Mouse (Mus musculus): Measurements from ENCODE around the gene Clcf1. TPM values are rescaled to one million over a fixed set of nuclear protein-coding genes. Genes with fewer than 3 reads are reported as not detected.
A peak's percentile ranks its signal among the peaks of the same experiment; 100 is the strongest.

The Clcf1 gene
- total RNA-seq, 1 experiment, result 2.2 TPM

DNA sequence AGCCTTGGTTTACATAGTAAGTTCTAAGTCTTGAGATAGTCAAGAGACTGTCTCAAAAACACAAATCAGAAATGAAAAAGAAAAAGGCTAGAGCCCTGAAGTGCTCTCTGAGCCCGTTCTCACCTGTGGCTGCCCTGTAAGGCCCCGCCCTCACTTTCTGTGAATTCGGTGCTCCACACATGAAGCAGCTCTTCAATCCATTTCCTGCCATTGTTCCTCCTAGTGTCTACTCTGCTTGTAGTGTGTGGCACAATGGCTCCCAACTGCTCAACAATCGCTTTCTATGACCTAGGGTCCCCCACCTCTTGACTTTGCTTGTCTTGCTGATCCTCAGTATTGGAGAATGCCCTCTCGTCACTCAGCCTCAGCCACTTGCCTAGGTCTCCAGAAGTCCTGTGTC is 13.4 kb downstream of the Clcf1 start:
- TF ChIP-seq MAFK (IDR thresholded peaks at IDR 0.05; ENCODE audit: insufficient read depth, low read depth, low read length), result no peak
- no peak for DNase-seq (ENCODE audit: low read depth, low spot score)
- no peaks in the 10 kb centered on the region for H3K9me3 ChIP-seq (ENCODE audit: control insufficient read depth, insufficient read depth, low read depth, low read length)
- H3K27ac ChIP-seq (ENCODE audit: insufficient read depth, low read depth, low read length, poor library complexity, severe bottlenecking), result no peak overlapping the region
- peaks cover 2 to 9% of the 10 kb centered on the region in 2 experiments; a peak in 1 of 4 replicates for H3K4me1 ChIP-seq (ENCODE audit: control insufficient read depth in 2 of 2, insufficient read depth in 2 of 2, low read length in 2 of 2, poor library complexity in 1 of 2)
- no peak overlapping the region for H3K4me3 ChIP-seq (ENCODE audit: insufficient read depth in 1 of 2, low read depth in 1 of 2, low read length in 2 of 2, poor library complexity in 1 of 2, severe bottlenecking in 1 of 2)
- no peaks in the 10 kb centered on the region for H3K36me3 ChIP-seq (ENCODE audit: control insufficient read depth, insufficient read depth, low read length, poor library complexity, severe bottlenecking)
- no peak overlapping the region for H3K9ac ChIP-seq (ENCODE audit: insufficient read depth, low read depth, low read length, poor library complexity, severe bottlenecking)
- in situ Hi-C loops (cut with MboI; ENCODE audit: low sequenced_read_pairs in 2 of 2, unreplicated experiment in 2 of 2), result no loop called here

DNA sequence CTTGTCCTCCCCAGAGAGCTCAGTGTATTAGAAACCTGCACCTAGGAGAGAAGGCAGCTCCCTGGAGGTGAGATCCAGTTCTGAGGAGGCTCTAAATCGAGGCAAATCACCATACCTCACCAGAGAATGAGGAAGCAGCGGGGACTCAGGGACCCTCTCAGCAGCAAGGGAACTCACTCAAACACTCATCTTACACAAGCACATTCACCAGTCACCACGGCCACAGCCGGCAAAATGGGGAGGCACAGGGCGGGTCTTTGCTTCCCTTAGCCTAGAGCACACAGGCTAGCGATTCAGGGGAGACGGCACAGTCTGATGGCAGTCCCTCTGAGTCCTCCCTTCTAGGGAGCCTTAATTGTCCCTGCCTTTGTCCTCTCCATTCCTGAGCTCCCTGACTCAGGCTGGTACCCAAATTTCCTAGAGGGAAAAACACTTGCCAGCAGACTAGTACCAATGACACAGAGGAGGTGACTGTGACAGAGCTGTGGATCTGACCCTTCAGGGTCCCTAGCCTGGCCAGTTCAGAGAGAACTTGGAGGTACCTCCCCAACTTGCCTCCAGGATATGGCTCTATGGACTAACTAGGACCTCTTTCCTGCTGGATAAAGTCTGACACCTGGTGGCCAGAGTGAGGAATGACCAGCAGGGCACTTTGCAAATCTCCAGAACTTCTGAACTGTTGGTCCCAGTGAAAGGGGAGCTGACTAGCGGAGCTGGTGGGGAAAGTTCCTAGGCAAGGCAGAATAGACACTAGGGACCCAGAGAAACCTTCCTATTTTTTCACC is 14.0 kb downstream of the Clcf1 start:
- Histone ChIP-seq H3K4me3 (ENCODE audit: insufficient read depth in 1 of 2, low read depth in 1 of 2, low read length in 2 of 2, poor library complexity in 1 of 2, severe bottlenecking in 1 of 2) (no peak overlapping the region), H3K36me3 (ENCODE audit: control insufficient read depth, insufficient read depth, low read length, poor library complexity, severe bottlenecking) (no peaks in the 10 kb centered on the region), H3K9me3 (ENCODE audit: control insufficient read depth, insufficient read depth, low read depth, low read length) (no peaks in the 10 kb centered on the region), H3K4me1 (ENCODE audit: control insufficient read depth in 2 of 2, insufficient read depth in 2 of 2, low read length in 2 of 2, poor library complexity in 1 of 2) (peaks cover 2 to 9% of the 10 kb centered on the region in 2 experiments; a peak in 1 of 4 replicates), H3K27ac (ENCODE audit: insufficient read depth, low read depth, low read length, poor library complexity, severe bottlenecking) (no peak overlapping the region), H3K9ac (ENCODE audit: insufficient read depth, low read depth, low read length, poor library complexity, severe bottlenecking) (no peak overlapping the region)
- DNase-seq (ENCODE audit: low read depth, low spot score), result peak; percentile 84
- TF ChIP-seq CHD2 (IDR thresholded peaks at IDR 0.05; ENCODE audit: low read depth, low read length), result no peak
- TF ChIP-seq ZC3H11A (IDR thresholded peaks at IDR 0.05; ENCODE audit: borderline replicate concordance, low read depth, low read length), result peak; percentile 92
- in situ Hi-C loops (cut with MboI; ENCODE audit: low sequenced_read_pairs in 2 of 2, unreplicated experiment in 2 of 2), result no loop called here

GRCm38 (mm10) chr19:4228891-4229290 is 14.9 kb downstream of the Clcf1 start:
- no peaks in the 10 kb centered on the region for H3K9me3 ChIP-seq (ENCODE audit: control insufficient read depth, insufficient read depth, low read depth, low read length)
- in situ Hi-C loops (cut with MboI; ENCODE audit: low sequenced_read_pairs in 2 of 2, unreplicated experiment in 2 of 2), result no loop called here
- TF ChIP-seq HCFC1 (IDR thresholded peaks at IDR 0.05; ENCODE audit: borderline replicate concordance, insufficient read depth, low read length) (no peak), ZC3H11A (IDR thresholded peaks at IDR 0.05; ENCODE audit: borderline replicate concordance, low read depth, low read length) (no peak), ZNF384 (IDR thresholded peaks at IDR 0.05; ENCODE audit: low read depth, low read length) (no peak), MAFK (IDR thresholded peaks at IDR 0.05; ENCODE audit: insufficient read depth, low read depth, low read length) (no peak), CHD2 (IDR thresholded peaks at IDR 0.05; ENCODE audit: low read depth, low read length) (no peak)
- no peak overlapping the region for H3K27ac ChIP-seq (ENCODE audit: insufficient read depth, low read depth, low read length, poor library complexity, severe bottlenecking)
- H3K36me3 ChIP-seq (ENCODE audit: control insufficient read depth, insufficient read depth, low read length, poor library complexity, severe bottlenecking), result no peaks in the 10 kb centered on the region
- no peak overlapping the region for H3K9ac ChIP-seq (ENCODE audit: insufficient read depth, low read depth, low read length, poor library complexity, severe bottlenecking)
- DNase-seq (ENCODE audit: low read depth, low spot score), result no peak
- peaks cover 2 to 9% of the 10 kb centered on the region in 2 experiments; a peak in 1 of 4 replicates for H3K4me1 ChIP-seq (ENCODE audit: control insufficient read depth in 2 of 2, insufficient read depth in 2 of 2, low read length in 2 of 2, poor library complexity in 1 of 2)
- no peak overlapping the region for H3K4me3 ChIP-seq (ENCODE audit: insufficient read depth in 1 of 2, low read depth in 1 of 2, low read length in 2 of 2, poor library complexity in 1 of 2, severe bottlenecking in 1 of 2)

DNA sequence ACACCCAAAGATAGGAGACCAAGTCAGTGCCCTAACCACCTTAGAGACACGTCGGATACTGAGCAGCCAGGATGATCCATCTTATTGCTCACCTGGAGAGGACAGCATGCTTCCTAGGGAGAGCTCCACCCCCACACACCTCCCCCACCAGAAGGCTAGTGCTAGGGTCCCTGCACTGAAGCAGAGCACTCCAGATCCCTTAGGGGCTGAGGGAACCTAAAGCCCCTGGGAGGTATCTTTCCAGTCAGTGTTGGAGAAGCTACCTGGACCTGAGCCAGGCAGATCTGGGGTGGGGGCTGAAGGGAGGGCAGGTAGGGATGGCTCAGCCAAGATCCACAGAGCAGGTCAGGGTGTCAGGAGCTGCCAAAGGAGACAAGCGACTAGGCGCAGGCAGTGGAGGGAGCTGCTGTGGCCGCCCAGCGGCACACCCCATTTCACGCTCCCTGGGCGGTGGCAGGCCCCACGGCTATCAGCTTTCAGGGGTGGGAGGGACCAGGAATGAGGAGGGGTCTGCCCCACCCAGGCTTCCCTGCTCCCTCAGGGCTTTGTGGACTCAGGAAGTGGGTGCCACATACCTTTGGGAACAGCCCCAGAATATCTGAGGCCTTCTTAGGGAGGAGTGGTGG is 15.5 kb downstream of the Clcf1 start:
- H3K27ac ChIP-seq (ENCODE audit: insufficient read depth, low read depth, low read length, poor library complexity, severe bottlenecking), result no peak overlapping the region
- no peak for DNase-seq (ENCODE audit: low read depth, low spot score)
- in situ Hi-C loops (cut with MboI; ENCODE audit: low sequenced_read_pairs in 2 of 2, unreplicated experiment in 2 of 2), result no loop called here
- H3K4me3 ChIP-seq (ENCODE audit: insufficient read depth in 1 of 2, low read depth in 1 of 2, low read length in 2 of 2, poor library complexity in 1 of 2, severe bottlenecking in 1 of 2), result no peak overlapping the region
- no peaks in the 10 kb centered on the region for H3K36me3 ChIP-seq (ENCODE audit: control insufficient read depth, insufficient read depth, low read length, poor library complexity, severe bottlenecking)
- H3K9me3 ChIP-seq (ENCODE audit: control insufficient read depth, insufficient read depth, low read depth, low read length), result no peaks in the 10 kb centered on the region
- TF ChIP-seq ZNF384 (IDR thresholded peaks at IDR 0.05; ENCODE audit: low read depth, low read length) (no peak), HCFC1 (IDR thresholded peaks at IDR 0.05; ENCODE audit: borderline replicate concordance, insufficient read depth, low read length) (no peak), MAFK (IDR thresholded peaks at IDR 0.05; ENCODE audit: insufficient read depth, low read depth, low read length) (no peak), ZC3H11A (IDR thresholded peaks at IDR 0.05; ENCODE audit: borderline replicate concordance, low read depth, low read length) (no peak), CHD2 (IDR thresholded peaks at IDR 0.05; ENCODE audit: low read depth, low read length) (no peak)
- H3K4me1 ChIP-seq (ENCODE audit: control insufficient read depth in 2 of 2, insufficient read depth in 2 of 2, low read length in 2 of 2, poor library complexity in 1 of 2), result peaks cover 2 to 9% of the 10 kb centered on the region in 2 experiments; a peak in 1 of 4 replicates
- no peak overlapping the region for H3K9ac ChIP-seq (ENCODE audit: insufficient read depth, low read depth, low read length, poor library complexity, severe bottlenecking)

Measured in ES-E14 (cell line).